Mouse (Mus musculus): ENCODE measurements around the gene Mtln.

Mtln gene

DNA sequence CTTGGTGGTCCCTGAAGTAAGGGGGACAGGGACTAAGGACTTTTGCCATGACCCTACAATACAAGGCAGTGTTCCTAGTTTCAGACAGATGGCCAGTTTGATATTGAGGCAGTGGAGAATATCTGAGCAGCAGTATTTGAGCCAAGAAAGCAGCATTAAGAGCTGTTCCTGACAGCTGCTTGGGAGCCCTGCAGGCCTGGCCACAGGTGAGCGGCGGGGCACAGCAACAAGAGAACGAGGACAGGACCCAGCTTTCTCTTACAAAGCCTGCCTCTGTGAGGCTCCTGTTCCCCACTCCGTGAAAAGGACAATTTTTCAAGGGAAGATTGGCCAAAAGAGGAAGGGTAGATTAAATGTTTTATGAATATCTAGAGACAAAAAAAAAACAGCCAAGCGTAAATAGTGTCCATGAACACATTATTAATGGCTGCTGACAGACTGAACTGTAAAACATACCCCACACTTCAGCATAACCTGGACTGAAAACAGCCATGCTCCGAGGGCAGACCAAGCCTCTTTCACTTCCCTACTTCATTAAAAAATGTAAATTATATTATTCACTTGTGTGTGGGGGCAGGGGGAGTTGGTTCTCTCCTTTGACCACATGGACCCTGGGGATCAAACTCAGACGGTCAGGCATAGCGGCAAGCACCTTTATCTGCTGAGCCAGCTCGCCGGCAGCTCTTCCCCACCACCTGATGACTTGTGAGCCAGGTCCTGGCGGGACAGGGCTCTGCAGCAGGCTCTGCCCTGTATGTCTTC, 40.3 kb downstream of the Mtln start:
- DNase-seq = no peak

DNA sequence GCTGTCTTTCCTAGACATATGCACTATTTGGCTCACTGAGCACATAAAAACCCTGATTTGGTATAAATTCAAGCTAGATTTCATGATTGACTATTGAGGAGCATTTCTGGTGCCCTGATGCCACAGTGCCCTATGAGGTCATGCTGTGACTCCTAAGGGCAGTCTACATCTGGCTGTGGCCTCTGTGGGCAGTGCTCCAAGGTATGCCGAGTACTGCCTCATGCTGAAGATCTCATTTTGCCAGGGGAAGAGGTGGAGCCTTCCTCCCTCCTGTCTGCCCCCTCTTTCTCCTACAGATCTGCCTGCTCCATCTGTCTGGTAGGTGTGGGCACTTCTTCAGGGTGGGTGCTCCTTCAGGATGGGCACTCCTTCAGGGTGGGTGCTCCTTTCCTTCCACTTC, 42.9 kb downstream of the Mtln start:
- no peak for DNase-seq

DNA sequence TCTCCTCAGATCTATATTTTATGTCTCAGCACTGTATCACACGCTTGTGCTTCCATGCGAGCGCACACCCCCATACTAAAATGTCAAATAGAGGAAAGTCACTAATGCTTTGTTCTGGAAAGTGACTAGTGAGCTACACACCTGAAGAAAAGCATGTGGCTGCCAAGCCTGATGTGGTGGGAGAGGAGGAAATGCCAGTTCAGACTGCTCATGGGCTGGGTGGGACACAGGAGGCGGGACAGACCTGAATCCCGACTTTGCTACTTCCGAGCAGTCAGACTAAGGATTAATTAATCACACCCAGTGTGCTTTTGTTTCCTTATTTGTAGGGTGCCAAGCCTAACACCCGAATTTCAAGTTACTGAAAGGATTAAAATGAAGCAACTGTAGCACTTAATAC, 44.0 kb downstream of the Mtln start:
- DNase-seq = no peak

DNA sequence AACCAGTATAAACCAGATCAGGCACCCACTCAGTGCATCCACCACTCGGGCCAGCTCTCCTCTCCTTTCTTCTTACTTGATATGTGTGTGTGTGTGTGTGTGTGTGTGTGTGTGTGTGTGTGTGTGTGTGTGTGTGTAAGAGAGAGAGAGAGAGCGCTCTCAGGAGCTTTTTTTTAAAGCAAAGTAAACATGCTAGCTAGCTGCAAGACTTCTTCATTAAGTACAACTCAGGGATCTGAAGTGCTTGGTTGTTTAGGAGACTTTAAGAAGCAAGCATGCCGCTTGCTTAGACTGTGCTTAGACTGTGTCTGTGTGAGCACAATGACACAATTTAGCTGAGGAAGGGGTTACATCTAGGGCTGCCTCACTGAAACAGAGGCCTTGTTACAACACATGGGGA, 49.7 kb downstream of the Mtln start:
- DNase-seq = no peak
